Mouse (Mus musculus): ENCODE measurements around the gene Cntrob. TPM values are rescaled to one million over a fixed set of nuclear protein-coding genes. Genes with fewer than 3 reads are reported as not detected.

Cntrob gene
- total RNA-seq (2021), result 10 to 100 TPM; 15.2 to 25.0 TPM
- long read RNA-seq, experiment 1, partial matches to known transcripts, result 2 of 9 reads
- long read RNA-seq, experiment 1, other reads (novel, unspliced or antisense), result 6 of 9 reads
- long read RNA-seq, experiment 2, transcript Cntrob-201 (19 exons, 3,861 nt), result major isoform, 5 of 14 reads
- long read RNA-seq, experiment 2, partial matches to known transcripts, result 8 of 14 reads
- long read RNA-seq, experiment 2, other reads (novel, unspliced or antisense), result 1 of 14 reads

DNA sequence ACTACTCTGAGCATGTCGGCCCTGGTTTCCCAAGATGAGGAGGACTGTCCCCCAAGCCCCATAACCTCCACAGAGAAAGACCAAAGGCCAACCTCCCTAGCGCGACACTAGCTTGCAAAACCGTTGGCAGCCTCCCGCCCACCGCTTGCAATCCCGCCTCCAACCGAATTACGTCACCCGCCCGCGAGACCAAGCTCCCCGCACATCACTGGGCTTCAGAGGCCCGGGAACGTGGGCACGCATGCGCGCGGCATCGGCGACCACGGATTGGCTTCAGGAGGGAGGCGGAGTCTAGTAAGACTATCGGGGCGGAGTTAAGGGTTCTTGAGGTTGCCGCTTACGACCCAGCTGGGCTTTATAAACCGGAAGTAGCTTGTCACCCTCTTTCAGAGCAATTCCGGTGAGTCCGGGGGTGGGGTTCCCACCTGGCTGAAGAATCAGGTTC, at the start of gene Cntrob, which contains the start of gene Trappc1:
TSS of gene Cntrob (minus strand) at position 109 of the 445 bp plus-strand sequence.
TSS of gene Trappc1 (plus strand) at position 314 of the 445 bp plus-strand sequence.
- DNase-seq (ENCODE audit: low spot score in 2 of 2), result peak; percentile 99

DNA sequence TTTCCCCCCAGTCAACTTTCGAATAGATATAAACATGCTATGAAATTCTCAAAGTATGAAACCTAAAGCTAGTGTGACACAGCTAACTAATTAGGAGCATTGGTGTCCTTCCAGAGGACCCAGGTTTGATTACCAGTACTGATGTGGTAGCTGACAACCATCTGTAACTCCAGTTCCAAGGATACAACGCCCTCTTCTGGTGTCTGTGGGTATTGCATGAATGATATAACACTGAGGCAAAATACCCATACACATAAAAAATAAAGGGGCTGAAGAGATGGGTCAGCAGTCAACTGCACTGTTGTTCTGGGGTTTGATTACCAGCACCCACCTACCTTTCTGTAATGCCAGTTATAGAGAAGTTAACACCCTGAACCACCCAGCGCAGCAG, 49.2 kb upstream of the Cntrob start:
- no peak for DNase-seq (ENCODE audit: low spot score in 2 of 2)

DNA sequence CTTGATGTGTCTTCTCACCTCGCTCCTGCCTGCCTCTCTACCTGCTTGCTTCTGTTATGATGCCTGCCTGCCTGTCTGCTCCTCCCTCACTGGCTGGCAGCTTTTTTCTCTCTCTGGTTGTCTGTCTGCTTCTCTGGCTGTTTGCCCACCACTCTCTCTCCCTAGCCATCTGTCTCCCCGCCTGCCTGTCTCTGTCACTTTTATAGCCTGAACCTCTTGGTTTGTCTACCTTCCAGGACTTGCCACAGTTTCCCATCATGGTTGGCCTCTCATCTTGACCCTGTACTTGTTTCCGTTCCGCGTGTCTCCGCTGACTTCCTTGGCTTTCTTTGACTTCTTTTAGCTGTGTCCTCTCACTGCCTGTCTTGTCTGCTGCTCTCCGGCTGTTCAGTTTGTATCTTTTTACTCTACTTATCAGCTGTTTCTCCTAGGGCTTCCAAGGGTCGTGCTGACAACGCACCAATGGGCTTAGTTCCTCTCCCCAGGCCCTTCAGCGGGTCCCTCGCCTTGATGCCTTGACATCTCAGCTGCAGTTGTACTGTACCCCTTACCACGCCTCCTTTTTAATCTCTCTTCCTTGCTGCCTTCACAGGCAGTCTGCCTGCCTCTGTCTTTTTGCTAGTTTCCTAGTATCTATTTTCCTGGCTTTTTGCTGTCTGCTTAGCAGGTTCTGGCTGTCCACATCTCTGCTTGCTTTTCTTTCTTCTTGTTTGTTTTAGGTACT, 48.6 kb upstream of the Cntrob start:
- DNase-seq (ENCODE audit: low spot score in 2 of 2), result peak; percentile 59 to 73

DNA sequence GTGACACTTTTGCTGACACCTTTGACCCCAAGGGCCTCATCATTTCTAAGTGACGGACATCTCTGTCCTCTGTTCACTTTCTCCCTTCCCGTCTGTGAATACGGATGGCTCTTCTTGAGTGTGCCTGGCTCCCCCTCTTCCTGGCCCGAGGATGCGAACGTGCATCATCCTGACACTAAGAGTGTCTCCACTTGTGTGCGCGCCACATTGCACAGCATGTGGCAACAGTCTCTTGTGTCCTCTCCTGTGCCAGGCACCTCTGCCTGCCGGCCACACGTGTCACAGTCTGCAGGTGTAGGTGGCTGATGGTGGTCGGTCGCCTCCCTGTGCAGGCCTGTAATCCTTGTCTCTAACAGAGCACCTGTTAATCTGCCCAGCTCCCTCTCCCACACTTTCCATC, 48.0 kb upstream of the Cntrob start:
- DNase-seq (ENCODE audit: low spot score in 2 of 2), result no peak

DNA sequence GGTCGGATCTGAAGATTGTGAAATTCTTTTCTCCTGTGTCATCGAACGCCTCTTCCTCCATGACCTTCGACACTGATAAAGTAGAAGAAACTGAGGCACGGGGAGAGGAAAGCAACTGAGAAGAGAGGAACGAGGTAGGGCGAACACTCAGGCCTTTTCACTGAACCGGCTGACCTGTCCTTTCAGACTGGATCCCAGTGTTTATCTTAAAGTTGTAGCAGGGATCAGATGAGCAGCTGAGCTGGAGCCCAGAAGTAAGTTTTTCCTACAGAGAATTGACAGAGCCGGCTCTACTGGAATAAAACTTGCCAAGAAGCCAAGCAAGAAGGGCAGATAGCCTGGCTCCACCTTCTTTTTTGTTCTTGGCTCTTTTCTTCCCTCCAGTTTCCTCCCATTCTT, 47.2 kb upstream of the Cntrob start:
- DNase-seq (ENCODE audit: low spot score in 2 of 2), result no peak

DNA sequence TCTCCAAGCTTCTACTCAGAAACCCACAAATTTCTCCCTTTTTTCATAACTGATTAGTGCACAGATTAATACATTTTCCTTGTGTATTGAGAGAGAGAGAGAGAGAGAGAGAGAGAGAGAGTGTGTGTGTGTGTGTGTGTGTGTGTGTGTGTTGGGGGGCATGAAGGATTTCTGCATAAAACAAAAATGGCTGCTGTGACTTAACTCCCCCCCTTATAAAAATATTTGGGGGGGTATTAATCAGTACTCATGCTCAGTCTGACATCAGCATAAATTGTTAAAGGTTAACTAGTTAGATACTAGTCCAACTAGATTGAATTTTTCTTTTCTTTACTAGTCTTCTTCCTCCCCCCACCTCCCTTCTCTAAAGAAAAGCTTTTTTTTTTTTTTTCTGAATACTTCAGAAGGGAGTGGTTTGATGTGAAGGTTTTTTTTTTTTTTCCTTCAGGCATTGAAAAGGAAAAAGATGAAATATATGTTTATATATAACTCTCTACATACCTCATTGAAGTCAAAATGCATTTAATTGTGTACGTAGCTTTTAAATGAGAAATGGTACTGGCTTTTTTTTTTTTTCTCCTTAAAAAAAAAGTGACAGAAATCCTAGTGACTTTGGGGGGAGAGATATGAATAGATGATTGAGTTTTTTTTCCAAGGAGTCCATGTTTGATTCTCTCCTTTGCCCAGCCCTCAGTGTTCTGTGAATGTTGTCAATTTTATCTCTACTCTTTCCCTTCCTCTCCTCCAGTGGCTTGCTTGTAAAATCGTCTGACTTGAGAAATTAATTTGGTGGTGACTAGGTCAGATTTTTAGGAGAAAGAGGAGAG, 46.6 kb upstream of the Cntrob start:
- DNase-seq (ENCODE audit: low spot score in 2 of 2), result no peak

DNA sequence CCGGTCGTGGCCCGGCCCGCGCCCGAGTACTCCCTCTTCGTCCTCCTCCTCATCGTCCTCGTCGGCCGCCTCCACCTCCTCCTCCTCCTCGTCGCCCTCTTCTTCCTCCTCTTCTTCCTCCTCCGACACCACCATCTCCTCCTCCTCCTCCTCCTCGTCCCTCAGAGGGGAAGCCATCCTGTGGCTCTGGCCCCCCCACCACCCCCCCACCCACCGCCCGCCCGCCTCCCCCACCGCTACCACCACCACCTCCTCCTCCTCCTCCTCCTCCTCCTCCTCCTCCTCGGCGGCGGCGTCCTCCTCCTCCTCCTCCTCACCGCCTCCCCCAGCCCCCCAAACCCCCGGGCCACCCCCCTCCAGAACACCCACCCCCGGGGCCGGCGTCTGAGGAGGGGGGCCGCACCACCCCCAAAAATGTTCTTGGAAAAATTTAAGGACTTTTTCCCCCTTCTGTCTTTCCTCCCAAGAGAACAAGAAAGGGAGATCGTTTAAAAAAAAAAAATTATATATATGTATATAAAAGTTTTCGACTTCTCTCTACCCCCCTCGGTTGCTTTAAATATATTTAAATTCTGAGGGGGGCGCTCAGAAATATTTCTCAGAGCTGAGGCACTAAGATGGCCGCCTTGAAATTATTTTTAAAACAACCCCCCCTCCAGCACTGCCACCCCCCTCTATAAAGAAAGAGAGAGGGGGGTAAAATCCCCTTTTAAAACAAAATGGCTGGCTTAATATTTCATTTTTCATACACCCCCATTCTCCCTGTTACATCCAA, 45.8 kb upstream of the Cntrob start, which contains the start of gene Chd3:
TSS of gene Chd3 (minus strand) at position 192 of the 775 bp plus-strand sequence.
- no peak for DNase-seq (ENCODE audit: low spot score in 2 of 2)

DNA sequence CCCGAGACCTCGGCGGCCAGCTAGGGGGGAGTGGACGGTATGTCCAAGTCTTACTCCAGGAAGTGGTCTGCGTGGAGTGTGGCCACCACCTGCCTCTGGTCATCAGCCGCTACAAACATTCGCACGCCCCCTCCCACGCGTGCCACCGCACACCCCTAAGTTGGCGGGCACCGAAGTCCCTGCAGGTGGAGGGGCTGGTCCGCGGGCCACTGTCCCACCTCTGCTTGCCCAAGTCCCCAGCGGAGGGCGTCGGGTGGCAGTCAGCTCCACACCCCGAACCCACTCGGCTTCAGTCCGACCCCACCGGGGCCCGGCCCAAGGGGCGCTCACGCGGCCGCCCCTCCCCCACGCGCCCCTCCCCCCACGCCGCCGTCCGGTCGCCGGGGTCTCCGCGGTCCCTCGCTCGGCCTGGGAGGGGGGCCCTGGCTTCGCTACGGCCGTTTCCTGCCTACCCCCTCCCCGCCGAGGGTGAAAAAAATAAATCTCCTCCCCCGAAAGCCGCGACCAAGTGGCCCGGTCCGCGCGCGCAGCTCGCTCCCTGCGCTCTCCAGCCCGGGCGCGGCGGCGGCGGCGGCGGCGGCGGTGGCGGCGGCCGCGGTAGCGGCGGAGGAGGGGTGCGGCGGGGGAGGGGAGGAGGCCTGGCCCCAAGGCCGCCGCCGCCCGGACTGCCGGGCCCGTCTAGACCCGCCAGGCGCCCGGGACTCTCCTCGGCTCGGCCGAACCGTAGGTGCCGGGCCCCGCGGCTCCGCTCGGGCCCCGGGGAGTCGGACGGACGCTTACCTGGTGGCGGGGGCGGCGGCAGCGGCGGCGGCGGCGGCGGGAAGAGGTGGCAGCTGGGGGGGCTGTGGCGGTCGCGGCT, 45.0 kb upstream of the Cntrob start:
- DNase-seq (ENCODE audit: low spot score in 2 of 2), result peak; percentile 12 to 30

DNA sequence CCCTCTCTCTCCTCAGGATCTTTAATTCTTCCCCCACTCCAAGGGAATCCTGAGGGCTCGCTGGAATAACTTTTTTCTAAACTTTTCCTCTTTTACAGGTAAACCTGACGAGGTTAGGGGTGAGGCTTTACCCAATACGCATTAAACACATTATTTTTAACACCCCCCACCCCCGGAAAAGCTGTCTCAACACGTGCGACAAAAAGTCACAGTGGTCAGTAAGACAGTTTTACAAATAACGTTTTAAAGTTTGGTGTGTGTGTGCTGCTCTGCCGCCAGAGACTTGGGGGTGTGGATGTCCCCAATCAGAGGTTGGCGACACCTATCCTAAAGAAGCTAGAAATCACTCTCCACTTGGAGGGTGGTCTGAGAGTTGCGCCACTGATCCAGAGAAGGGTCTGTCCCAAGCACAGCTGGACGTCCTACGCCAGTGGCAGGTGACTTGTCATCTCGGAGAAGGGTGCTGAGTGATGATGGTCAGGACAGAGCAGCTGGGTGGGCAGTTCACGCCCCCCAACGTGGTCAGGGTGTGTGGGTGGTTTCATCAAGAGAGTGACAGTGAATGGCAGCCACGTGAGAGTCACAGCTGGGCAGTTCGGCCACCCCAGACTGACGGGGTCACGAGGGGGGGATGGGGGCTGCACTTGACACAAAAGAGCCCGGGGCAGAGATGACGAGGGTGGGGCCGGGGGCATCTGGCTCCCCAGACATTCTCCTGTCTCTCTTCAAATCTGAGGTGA, 44.2 kb upstream of the Cntrob start:
- no peak for DNase-seq (ENCODE audit: low spot score in 2 of 2)

DNA sequence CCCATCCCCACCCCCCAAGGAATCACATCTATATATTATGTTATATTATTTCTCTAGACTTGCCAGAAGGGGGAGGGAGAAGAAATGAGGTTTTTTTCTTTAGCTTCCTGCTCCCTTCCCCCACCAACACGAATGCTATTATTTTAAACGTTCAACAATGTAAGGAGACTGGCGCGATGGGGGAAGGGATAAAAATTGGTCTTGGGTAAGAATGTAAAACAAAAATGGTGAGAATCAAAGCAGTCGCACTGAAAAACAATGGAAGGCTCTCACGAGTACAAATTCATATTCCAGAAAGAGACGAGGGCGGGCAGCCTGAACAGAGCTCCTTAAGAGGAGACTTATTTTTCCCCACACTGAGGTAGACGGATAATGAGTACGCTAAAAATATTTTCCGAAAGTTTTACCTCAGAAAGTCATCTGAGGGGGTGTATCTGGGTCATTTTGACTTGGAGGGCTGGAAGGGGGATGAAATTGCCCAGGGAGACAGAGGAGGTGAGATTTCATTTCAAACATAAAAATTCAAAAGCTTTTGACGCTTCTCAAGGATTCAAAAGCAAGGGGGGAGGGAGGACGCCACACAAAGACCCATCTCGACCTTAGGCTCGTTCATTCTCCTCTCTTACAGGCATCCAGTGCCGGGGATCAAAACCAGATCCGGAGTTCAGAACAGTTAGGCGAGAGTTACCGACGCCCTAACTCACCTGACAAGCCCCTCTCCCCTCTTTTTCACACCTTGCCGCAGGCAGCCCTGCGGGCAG, 43.5 kb upstream of the Cntrob start:
- peak; percentile 21 to 31 for DNase-seq (ENCODE audit: low spot score in 2 of 2)

DNA sequence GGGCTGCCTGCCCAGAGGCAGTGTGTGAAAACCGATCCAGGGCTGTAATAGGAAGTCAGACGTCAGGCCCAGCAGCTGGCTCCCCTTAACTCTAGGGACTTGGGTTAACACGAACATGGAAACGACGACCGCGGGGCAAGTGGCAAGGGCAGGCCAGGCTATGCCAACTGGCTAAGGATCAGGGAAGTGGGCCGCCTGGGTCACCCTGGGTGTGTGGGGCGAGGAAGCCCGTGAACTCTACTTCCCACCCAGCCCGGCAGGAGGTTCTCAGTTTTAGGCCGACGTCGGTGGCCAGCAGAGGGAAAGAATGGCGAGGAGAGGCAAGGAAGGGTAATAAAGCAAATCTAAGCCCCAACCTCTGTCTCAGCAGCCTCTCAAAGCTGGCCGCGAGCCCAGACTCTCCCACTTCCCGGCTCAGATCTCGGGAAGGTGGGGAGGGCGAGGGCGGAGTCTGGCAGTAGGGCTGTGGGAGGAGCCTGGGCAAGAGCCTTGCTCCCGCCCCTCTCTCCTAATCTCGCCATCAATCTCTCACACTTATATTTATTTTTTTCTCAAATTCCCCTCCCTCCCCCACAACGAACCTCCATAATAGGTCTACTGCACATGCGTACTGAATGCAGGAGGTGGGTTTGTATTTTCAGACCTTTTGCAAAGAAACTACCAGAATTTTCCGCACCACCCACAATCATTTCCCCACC, 42.7 kb upstream of the Cntrob start:
- DNase-seq (ENCODE audit: low spot score in 2 of 2), result peak; percentile 96 to 97

DNA sequence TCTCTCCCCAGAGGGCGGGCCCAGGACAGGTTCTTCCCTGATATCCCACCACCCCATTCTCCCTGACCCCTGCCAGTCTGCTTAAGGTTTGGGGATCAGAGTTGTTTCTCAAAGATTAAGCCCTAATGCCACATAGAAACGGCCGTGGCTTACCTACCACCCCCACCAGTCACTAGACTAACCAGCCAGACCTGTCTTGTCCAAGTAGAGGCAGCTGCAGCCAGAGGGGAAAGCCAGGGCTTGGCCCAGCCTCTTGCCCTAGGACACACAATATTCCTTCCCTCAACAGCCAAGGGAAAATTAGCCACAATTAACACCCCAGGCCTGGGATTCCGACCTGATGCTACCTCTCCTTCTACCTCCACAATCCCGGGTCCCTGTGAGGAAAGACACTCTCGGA, 42.1 kb upstream of the Cntrob start:
- no peak for DNase-seq (ENCODE audit: low spot score in 2 of 2)

DNA sequence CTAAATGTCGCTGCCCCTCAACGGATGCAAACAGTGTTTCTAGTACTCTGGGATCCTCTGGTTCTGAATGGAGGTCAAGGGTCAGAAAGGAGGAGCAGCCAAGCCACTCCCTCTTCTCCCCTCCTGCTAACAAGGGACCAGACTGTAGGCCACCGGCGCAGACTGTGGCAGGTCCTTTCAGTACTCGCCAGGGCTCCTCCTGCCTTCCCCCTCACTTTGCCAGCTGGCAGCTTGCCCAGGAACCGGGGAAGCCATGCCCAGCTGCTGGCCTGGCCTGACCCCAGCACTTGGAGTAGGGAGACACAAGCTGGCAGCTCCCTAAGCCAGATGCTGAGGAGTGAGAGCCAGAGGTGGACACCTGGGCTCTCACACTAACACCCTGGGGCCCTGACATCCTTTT, 41.3 kb upstream of the Cntrob start:
- DNase-seq (ENCODE audit: low spot score in 2 of 2), result peak; percentile 85 to 89

DNA sequence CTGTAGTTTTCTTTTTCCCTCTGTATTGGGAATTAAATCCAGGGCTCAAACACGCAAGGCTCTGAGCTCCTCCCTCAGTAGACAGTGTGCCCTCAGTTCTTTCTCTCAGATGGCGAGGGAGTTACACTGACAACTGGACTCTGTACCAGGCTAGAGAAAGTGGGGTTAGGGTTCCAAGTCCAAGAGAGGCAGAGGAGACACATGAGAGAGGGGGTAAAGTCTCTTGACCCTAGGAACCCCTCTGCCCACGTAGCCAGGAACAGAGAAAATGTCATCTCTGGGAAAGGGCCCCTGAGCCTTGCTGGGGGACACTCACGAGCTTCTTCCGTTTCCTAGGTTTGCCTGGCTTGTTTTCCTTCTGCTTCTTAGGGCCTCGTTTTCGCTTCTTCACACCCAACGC, 40.8 kb upstream of the Cntrob start:
- DNase-seq (ENCODE audit: low spot score in 2 of 2), result no peak

DNA sequence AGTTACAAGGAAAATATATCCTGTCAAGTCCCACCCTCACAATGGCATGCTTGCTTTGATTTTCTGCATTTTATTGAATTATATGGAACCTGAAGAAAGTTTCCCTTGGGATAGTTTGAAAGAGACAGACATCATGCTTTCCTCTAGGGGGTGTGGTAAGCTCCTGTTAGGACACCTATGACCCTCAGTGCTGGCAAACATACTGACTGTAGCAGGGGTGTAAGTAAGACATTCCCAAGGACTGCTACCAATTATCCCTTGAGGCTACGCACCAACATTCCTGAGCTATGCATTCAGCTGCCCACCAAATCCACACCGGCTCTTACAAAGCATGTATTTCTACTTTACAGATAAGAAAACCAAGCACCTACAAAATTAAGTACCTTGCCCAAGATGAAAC, 38.9 kb upstream of the Cntrob start:
- DNase-seq (ENCODE audit: low spot score in 2 of 2), result no peak

DNA sequence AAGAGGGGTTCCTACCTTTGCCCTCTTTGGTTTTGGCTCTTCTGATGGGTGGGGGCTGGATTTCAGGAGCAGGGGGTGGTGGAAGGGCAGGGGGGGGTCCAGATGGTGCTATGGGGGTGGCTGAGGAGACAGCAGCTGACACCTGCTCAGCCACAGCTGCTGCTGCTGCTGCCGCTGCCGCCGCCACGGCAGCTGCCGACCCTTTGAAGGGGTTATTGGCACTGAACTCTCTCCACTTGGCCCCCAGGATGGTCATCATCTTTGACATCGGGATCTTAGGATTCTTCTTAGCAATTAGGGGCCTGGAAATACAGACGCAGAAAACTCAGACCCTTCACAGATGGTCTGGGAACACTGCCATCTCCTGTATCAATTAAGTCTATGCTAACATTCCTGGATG, 38.4 kb upstream of the Cntrob start:
- no peak for DNase-seq (ENCODE audit: low spot score in 2 of 2)

DNA sequence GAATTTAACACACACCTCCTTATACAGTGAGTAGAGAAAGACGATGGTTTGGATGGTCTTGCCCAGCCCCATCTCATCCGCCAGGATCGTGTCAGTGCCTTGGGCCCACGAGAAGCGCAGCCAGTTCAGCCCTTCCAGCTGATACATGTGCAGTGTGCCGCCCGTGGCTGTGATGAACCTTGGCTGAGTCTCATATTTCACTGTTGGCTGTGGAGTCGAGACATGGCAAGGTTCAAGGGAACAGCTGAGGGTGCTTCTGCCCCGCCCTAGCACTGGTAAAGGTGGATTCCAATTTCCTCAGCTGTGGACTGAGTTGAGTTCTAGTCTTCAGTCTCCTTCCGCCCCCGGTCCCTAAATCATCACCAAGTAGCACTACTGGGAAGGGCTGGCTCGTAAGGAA, 34.1 kb upstream of the Cntrob start:
- DNase-seq (ENCODE audit: low spot score in 2 of 2), result no peak

DNA sequence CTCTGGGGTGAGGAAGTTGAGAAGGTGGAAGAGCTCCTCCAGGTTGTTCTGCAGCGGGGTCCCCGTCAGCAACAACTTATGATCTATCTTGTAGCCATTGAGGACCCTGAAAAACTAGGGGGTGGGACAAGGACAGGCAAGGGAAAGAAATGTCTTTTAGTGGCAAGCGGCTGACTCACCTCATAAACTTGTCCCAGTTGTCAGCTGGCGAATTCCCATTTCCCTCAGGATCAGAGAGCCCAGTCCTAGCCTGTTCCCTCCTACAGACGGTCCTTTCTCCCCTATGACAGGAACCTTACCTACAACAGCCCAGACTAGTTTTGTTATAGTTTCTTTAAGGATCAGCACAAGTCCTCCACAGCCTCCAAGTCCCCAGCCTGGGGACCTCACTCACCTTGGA, 33.0 kb upstream of the Cntrob start:
- no peak for DNase-seq (ENCODE audit: low spot score in 2 of 2)
